Mouse (Mus musculus): ENCODE results near the gene Otulinl.

DNA sequence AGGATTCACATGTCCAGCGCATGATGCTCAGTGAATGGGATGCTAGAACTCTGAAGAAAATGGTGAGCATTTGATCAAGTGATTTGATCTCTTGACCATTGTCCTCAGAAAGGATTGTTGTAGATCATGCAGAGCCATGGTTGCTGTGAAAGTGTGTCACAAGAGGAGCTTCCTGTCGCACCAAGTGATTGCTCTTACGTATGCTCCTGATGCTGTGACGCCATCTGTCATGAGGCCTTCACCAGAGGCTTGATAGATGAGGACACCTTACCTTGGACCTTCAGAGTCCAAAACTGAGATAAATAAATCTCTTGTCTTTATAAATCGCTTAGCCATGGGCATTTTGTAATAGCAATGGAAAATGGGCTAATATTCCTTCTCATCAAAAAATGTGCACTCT, 16.3 kb upstream of the Otulinl start:
- TF ChIP-seq POLR2A (IDR thresholded peaks at IDR 0.05; ENCODE audit: borderline replicate concordance, control insufficient read depth, low read depth, low read length) (no peak), CTCF (IDR thresholded peaks at IDR 0.05; ENCODE audit: control insufficient read depth, insufficient read depth, low read length) (no peak)
